Mouse (Mus musculus) heart, postnatal 0 days (tissue): ENCODE measurements around the gene Ptprh. TPM values are rescaled to one million over a fixed set of nuclear protein-coding genes. Genes with fewer than 3 reads are reported as not detected.
A peak's percentile ranks its signal among the peaks of the same experiment; 100 is the strongest.

Experiments
- ATAC-seq: fragments of 200-750 bp; cut with Nextera tagmentation; 2 replicates; pipeline ENCODE4 v1.8.0; 2017; ENCODE audit warnings: low read depth, moderate number of reproducible peaks, moderate library complexity; ENCODE audit not compliant: insufficient read depth
- DNase-seq: peaks from one replicate; pipeline ENCODE4 v3.0.0-alpha.2; 2016; ENCODE audit warnings: low spot score
- H3K27ac ChIP-seq: fragments of 300-500 bp; sonication (generic); 2 replicates; pipeline ENCODE4 v1.5.1; 2014; ENCODE audit warnings: low read depth, mild to moderate bottlenecking
- H3K27me3 ChIP-seq: fragments of 300-500 bp; sonication (generic); 2 replicates; pipeline ENCODE4 v1.6.1; 2014; ENCODE audit warnings: low read length, mixed read lengths; ENCODE audit not compliant: control insufficient read depth, insufficient read depth
- H3K36me3 ChIP-seq: fragments of 300-500 bp; sonication (generic); replicated peaks from 2 replicates; pipeline ENCODE4 v1.6.1; 2014; ENCODE audit warnings: low read length, mixed read lengths; ENCODE audit not compliant: control insufficient read depth, insufficient read depth
- H3K4me1 ChIP-seq: fragments of 300-500 bp; sonication (generic); 2 replicates; pipeline ENCODE4 v1.6.1; 2014; ENCODE audit warnings: antibody characterized with exemption; ENCODE audit not compliant: control insufficient read depth, insufficient read depth
- H3K4me2 ChIP-seq: fragments of 300-500 bp; sonication (generic); 2 replicates; pipeline ENCODE4 v1.6.1; 2014; ENCODE audit warnings: low read depth, mild to moderate bottlenecking, low read length, moderate library complexity
- H3K4me3 ChIP-seq: fragments of 300-500 bp; sonication (generic); 2 replicates; pipeline ENCODE4 v1.5.1; 2014; ENCODE audit warnings: low read depth, low read length
- H3K9ac ChIP-seq: fragments of 300-500 bp; sonication (generic); replicated peaks from 2 replicates; pipeline ENCODE4 v1.6.1; 2014; ENCODE audit warnings: low read depth, low read length, mixed read lengths
- H3K9me3 ChIP-seq: fragments of 300-500 bp; sonication (generic); replicated peaks from 2 replicates; pipeline ENCODE4 v1.6.1; 2016; ENCODE audit warnings: low read length; ENCODE audit not compliant: control insufficient read depth
- CTCF ChIP-seq: IDR thresholded peaks from 2 replicates; pipeline ENCODE4 v1.5.1; 2016; ENCODE audit warnings: antibody characterized with exemption, control low read depth, low read depth
- EP300 ChIP-seq: IDR thresholded peaks from 2 replicates; pipeline ENCODE4 v1.6.1; 2016; ENCODE audit warnings: antibody characterized with exemption, low read depth
- WGBS: fragments of 180-500 bp; shearing (Covaris S2); extraction: QIAGEN DNeasy Blood & Tissue Kit; methylation state at CpG from one replicate; pipeline ENCODE4 v1.1.7; 2014; 5-methylcytosine and 5-hydroxymethylcytosine counted together
- polyA plus RNA-seq: library from polyadenylated mRNA; unstranded; fragments of >200 nt; fragmentation: Nextera tagmentation; extraction: Ambion mirVana; gene quantifications from 2 replicates; pipeline ENCODE4 v1.2.1, GENCODE M21; 2015
- total RNA-seq: library from RNA; depleted of rRNA; stranded (reverse); fragments of >200 nt; gene quantifications from 2 replicates; pipeline ENCODE4 v1.2.3, GENCODE M21; 2014; ENCODE audit warnings: low replicate concordance

Gene Ptprh
- total and polyA plus RNA-seq, 2 experiments from 2014 or later, result not detected

GRCm38 (mm10) chr7:4507220-4507619, 96.6 kb downstream of the Ptprh start:
- Histone ChIP-seq H3K4me2 (no peak overlapping the region), H3K9me3 (no peaks in the 10 kb centered on the region), H3K27ac (no peak overlapping the region), H3K4me1 (peaks cover 31% of the 10 kb centered on the region), H3K36me3 (no peaks in the 10 kb centered on the region), H3K27me3 (no peaks in the 10 kb centered on the region), H3K9ac (no peak overlapping the region), H3K4me3 (no peak overlapping the region)
- ATAC-seq (no peak), DNase-seq (no peak)
- no peak for TF ChIP-seq EP300
- TF ChIP-seq CTCF, result no peak
- 57% methylated on average over 3 of the region's 4 CpGs for WGBS

GRCm38 (mm10) chr7:4504646-4505435, 99.0 kb downstream of the Ptprh start:
- TF ChIP-seq CTCF, result no peak
- TF ChIP-seq EP300, result no peak
- peaks cover 14% of the 10 kb centered on the region for H3K4me1 ChIP-seq
- H3K36me3 ChIP-seq, result no peaks in the 10 kb centered on the region
- no peak overlapping the region for H3K4me2 ChIP-seq
- 42% methylated on average over 11 of the region's 11 CpGs for WGBS
- DNase-seq (no peak), ATAC-seq (no peak)
- H3K27me3 ChIP-seq, result no peaks in the 10 kb centered on the region
- H3K27ac ChIP-seq, result peak overlapping the region; percentile 55
- H3K9me3 ChIP-seq, result no peaks in the 10 kb centered on the region
- no peak overlapping the region for H3K4me3 ChIP-seq
- no peak overlapping the region for H3K9ac ChIP-seq

- DNase-seq, result no peak
- Histone ChIP-seq H3K4me3 (no peak overlapping the region), H3K27me3 (no peaks in the 10 kb centered on the region), H3K36me3 (no peaks in the 10 kb centered on the region), H3K9me3 (no peaks in the 10 kb centered on the region), H3K9ac (no peak overlapping the region), H3K27ac (peak overlapping the region; percentile 22; the same call in 1 of the 2 replicates), H3K4me2 (no peak overlapping the region), H3K4me1 (peaks cover 18% of the 10 kb centered on the region)
- no peak for ATAC-seq
- TF ChIP-seq EP300 (no peak), CTCF (no peak)
- WGBS, result 66% methylated on average over 5 of the region's 5 CpGs
Observed at GRCm38 (mm10) chr7:4503858-4504257, 100.0 kb downstream of the Ptprh start.

- Histone ChIP-seq H3K9ac (no peak overlapping the region), H3K9me3 (no peaks in the 10 kb centered on the region), H3K4me3 (no peak overlapping the region), H3K4me2 (no peak overlapping the region), H3K27ac (no peak overlapping the region), H3K36me3 (no peaks in the 10 kb centered on the region), H3K4me1 (peaks cover 26% of the 10 kb centered on the region), H3K27me3 (no peaks in the 10 kb centered on the region)
- DNase-seq, result no peak
- no peak for TF ChIP-seq EP300
- no peak for TF ChIP-seq CTCF
- no peak for ATAC-seq
- WGBS, result 71% methylated on average over 4 of the region's 4 CpGs
Observed at GRCm38 (mm10) chr7:4503100-4503499, 100.7 kb downstream of the Ptprh start.

- 6% methylated on average over 14 of the region's 14 CpGs for WGBS
- peaks cover 31% of the 10 kb centered on the region for H3K4me1 ChIP-seq
- peak overlapping the region; percentile 89 for H3K4me2 ChIP-seq
- H3K36me3 ChIP-seq, result peaks cover 2% of the 10 kb centered on the region; the same call in 1 of the 2 replicates
- peak overlapping the region; percentile 97 for H3K4me3 ChIP-seq
- H3K27ac ChIP-seq, result peak overlapping the region; percentile 95
- DNase-seq (no peak), ATAC-seq (no peak)
- H3K27me3 ChIP-seq, result no peaks in the 10 kb centered on the region
- TF ChIP-seq CTCF, result no peak
- TF ChIP-seq EP300, result no peak
- no peaks in the 10 kb centered on the region for H3K9me3 ChIP-seq
- H3K9ac ChIP-seq, result peak overlapping the region; percentile 99; the same call in 1 of the 2 replicates
Observed at GRCm38 (mm10) chr7:4502421-4503090, 101.3 kb downstream of the Ptprh start.
